Mouse (Mus musculus): ENCODE measurements around the gene Tmem178b. TPM values are rescaled to one million over a fixed set of nuclear protein-coding genes. Genes with fewer than 3 reads are reported as not detected.

Gene Tmem178b
- polyA plus RNA-seq, 1 experiment, result not detected

- H3K4me3 ChIP-seq (replicated peaks), result no peak overlapping the region
- H3K9me3 ChIP-seq (ENCODE audit: control insufficient read depth, low read length), result no peaks in the 10 kb centered on the region
- H3K36me3 ChIP-seq (ENCODE audit: control insufficient read depth), result no peaks in the 10 kb centered on the region
- no peaks in the 10 kb centered on the region for H3K27me3 ChIP-seq (ENCODE audit: control insufficient read depth)
- no peaks in the 10 kb centered on the region for H3K4me1 ChIP-seq (ENCODE audit: control insufficient read depth)
- TF ChIP-seq GATA1 (IDR thresholded peaks at IDR 0.05; ENCODE audit: low read length) (no peak), TAL1 (IDR thresholded peaks at IDR 0.05; ENCODE audit: low read length) (no peak)
Measured at GRCm38 (mm10) chr6:40006006-40006765, 133.1 kb downstream of the Tmem178b start.

- Histone ChIP-seq H3K4me1 (ENCODE audit: control insufficient read depth) (no peaks in the 10 kb centered on the region), H3K4me3 (replicated peaks) (no peak overlapping the region), H3K27me3 (ENCODE audit: control insufficient read depth) (no peaks in the 10 kb centered on the region), H3K36me3 (ENCODE audit: control insufficient read depth) (no peaks in the 10 kb centered on the region), H3K9me3 (ENCODE audit: control insufficient read depth, low read length) (no peaks in the 10 kb centered on the region)
- TF ChIP-seq TAL1 (IDR thresholded peaks at IDR 0.05; ENCODE audit: low read length) (no peak), GATA1 (IDR thresholded peaks at IDR 0.05; ENCODE audit: low read length) (no peak)
Measured at GRCm38 (mm10) chr6:40008166-40008907, 135.3 kb downstream of the Tmem178b start.

- TF ChIP-seq TAL1 (IDR thresholded peaks at IDR 0.05; ENCODE audit: low read length) (no peak), GATA1 (IDR thresholded peaks at IDR 0.05; ENCODE audit: low read length) (no peak)
- no peaks in the 10 kb centered on the region for H3K27me3 ChIP-seq (ENCODE audit: control insufficient read depth)
- no peaks in the 10 kb centered on the region for H3K36me3 ChIP-seq (ENCODE audit: control insufficient read depth)
- no peak overlapping the region for H3K4me3 ChIP-seq (replicated peaks)
- no peaks in the 10 kb centered on the region for H3K4me1 ChIP-seq (ENCODE audit: control insufficient read depth)
- no peaks in the 10 kb centered on the region for H3K9me3 ChIP-seq (ENCODE audit: control insufficient read depth, low read length)
Measured at GRCm38 (mm10) chr6:40009718-40010117, 136.6 kb downstream of the Tmem178b start.

GRCm38 (mm10) chr6:40011066-40011465 is 138.0 kb downstream of the Tmem178b start:
- Histone ChIP-seq H3K4me3 (replicated peaks) (no peak overlapping the region), H3K27me3 (ENCODE audit: control insufficient read depth) (no peaks in the 10 kb centered on the region), H3K4me1 (ENCODE audit: control insufficient read depth) (no peaks in the 10 kb centered on the region), H3K9me3 (ENCODE audit: control insufficient read depth, low read length) (no peaks in the 10 kb centered on the region), H3K36me3 (ENCODE audit: control insufficient read depth) (no peaks in the 10 kb centered on the region)
- TF ChIP-seq TAL1 (IDR thresholded peaks at IDR 0.05; ENCODE audit: low read length) (no peak), GATA1 (IDR thresholded peaks at IDR 0.05; ENCODE audit: low read length) (no peak)

GRCm38 (mm10) chr6:40011609-40012008 is 138.5 kb downstream of the Tmem178b start:
- H3K9me3 ChIP-seq (ENCODE audit: control insufficient read depth, low read length), result no peaks in the 10 kb centered on the region
- no peaks in the 10 kb centered on the region for H3K36me3 ChIP-seq (ENCODE audit: control insufficient read depth)
- H3K27me3 ChIP-seq (ENCODE audit: control insufficient read depth), result no peaks in the 10 kb centered on the region
- TF ChIP-seq TAL1 (IDR thresholded peaks at IDR 0.05; ENCODE audit: low read length), result no peak
- TF ChIP-seq GATA1 (IDR thresholded peaks at IDR 0.05; ENCODE audit: low read length), result no peak
- H3K4me1 ChIP-seq (ENCODE audit: control insufficient read depth), result no peaks in the 10 kb centered on the region
- no peak overlapping the region for H3K4me3 ChIP-seq (replicated peaks)

GRCm38 (mm10) chr6:40013407-40013806 is 140.3 kb downstream of the Tmem178b start:
- H3K36me3 ChIP-seq (ENCODE audit: control insufficient read depth), result no peaks in the 10 kb centered on the region
- H3K27me3 ChIP-seq (ENCODE audit: control insufficient read depth), result no peaks in the 10 kb centered on the region
- no peaks in the 10 kb centered on the region for H3K9me3 ChIP-seq (ENCODE audit: control insufficient read depth, low read length)
- TF ChIP-seq GATA1 (IDR thresholded peaks at IDR 0.05; ENCODE audit: low read length) (no peak), TAL1 (IDR thresholded peaks at IDR 0.05; ENCODE audit: low read length) (no peak)
- no peak overlapping the region for H3K4me3 ChIP-seq (replicated peaks)
- H3K4me1 ChIP-seq (ENCODE audit: control insufficient read depth), result no peaks in the 10 kb centered on the region

GRCm38 (mm10) chr6:40015185-40015584 is 142.1 kb downstream of the Tmem178b start:
- H3K4me3 ChIP-seq (replicated peaks), result no peak overlapping the region
- TF ChIP-seq GATA1 (IDR thresholded peaks at IDR 0.05; ENCODE audit: low read length) (no peak), TAL1 (IDR thresholded peaks at IDR 0.05; ENCODE audit: low read length) (no peak)
- no peaks in the 10 kb centered on the region for H3K4me1 ChIP-seq (ENCODE audit: control insufficient read depth)
- no peaks in the 10 kb centered on the region for H3K36me3 ChIP-seq (ENCODE audit: control insufficient read depth)
- H3K27me3 ChIP-seq (ENCODE audit: control insufficient read depth), result no peaks in the 10 kb centered on the region
- no peaks in the 10 kb centered on the region for H3K9me3 ChIP-seq (ENCODE audit: control insufficient read depth, low read length)

GRCm38 (mm10) chr6:40015711-40016460 is 142.8 kb downstream of the Tmem178b start:
- H3K9me3 ChIP-seq (ENCODE audit: control insufficient read depth, low read length), result no peaks in the 10 kb centered on the region
- no peaks in the 10 kb centered on the region for H3K36me3 ChIP-seq (ENCODE audit: control insufficient read depth)
- no peaks in the 10 kb centered on the region for H3K4me1 ChIP-seq (ENCODE audit: control insufficient read depth)
- H3K27me3 ChIP-seq (ENCODE audit: control insufficient read depth), result no peaks in the 10 kb centered on the region
- no peak overlapping the region for H3K4me3 ChIP-seq (replicated peaks)
- no peak for TF ChIP-seq TAL1 (IDR thresholded peaks at IDR 0.05; ENCODE audit: low read length)
- TF ChIP-seq GATA1 (IDR thresholded peaks at IDR 0.05; ENCODE audit: low read length), result no peak

- TF ChIP-seq GATA1 (IDR thresholded peaks at IDR 0.05; ENCODE audit: low read length), result no peak
- TF ChIP-seq TAL1 (IDR thresholded peaks at IDR 0.05; ENCODE audit: low read length), result no peak
- no peaks in the 10 kb centered on the region for H3K36me3 ChIP-seq (ENCODE audit: control insufficient read depth)
- H3K4me3 ChIP-seq (replicated peaks), result no peak overlapping the region
- no peaks in the 10 kb centered on the region for H3K27me3 ChIP-seq (ENCODE audit: control insufficient read depth)
- H3K9me3 ChIP-seq (ENCODE audit: control insufficient read depth, low read length), result no peaks in the 10 kb centered on the region
- H3K4me1 ChIP-seq (ENCODE audit: control insufficient read depth), result no peaks in the 10 kb centered on the region
Measured at GRCm38 (mm10) chr6:40019396-40019795, 146.3 kb downstream of the Tmem178b start.
